Mouse (Mus musculus): Measurements from ENCODE around the gene Tial1.

GRCm38 (mm10) chr7:128452731-128453130 lies 8.8 kb downstream of the Tial1 start:
- no peak for TF ChIP-seq CTCF (IDR thresholded peaks at IDR 0.05; ENCODE audit: borderline replicate concordance, extremely low read depth, insufficient read depth, insufficient read length)
- no peak for TF ChIP-seq POLR2A (IDR thresholded peaks at IDR 0.05; ENCODE audit: borderline replicate concordance, extremely low read depth, insufficient read depth, insufficient read length, poor library complexity, severe bottlenecking)
